Mouse (Mus musculus) hindbrain, embryonic 16.5 days (tissue): ENCODE measurements around the gene Emx2. TPM values are rescaled to one million over a fixed set of nuclear protein-coding genes. Genes with fewer than 3 reads are reported as not detected.

Experiments used
- ATAC-seq: fragments of 200-750 bp; cut with Nextera tagmentation; 2 replicates; pipeline ENCODE4 v1.8.0; 2017; ENCODE audit warnings: moderate TSS enrichment, moderate library complexity
- H3K27ac ChIP-seq: fragments of 300-500 bp; sonication (generic); 2 replicates; pipeline ENCODE4 v1.5.1; 2014; ENCODE audit warnings: low read depth, mild to moderate bottlenecking, control low read depth, low read length, moderate library complexity
- H3K27me3 ChIP-seq: fragments of 300-500 bp; sonication (generic); replicated peaks from 2 replicates; pipeline ENCODE4 v1.6.1; 2014; ENCODE audit warnings: low read length; ENCODE audit not compliant: control insufficient read depth, insufficient read depth
- H3K36me3 ChIP-seq: fragments of 300-500 bp; sonication (generic); 2 replicates; pipeline ENCODE4 v1.6.1; 2014; ENCODE audit warnings: mild to moderate bottlenecking, low read length, moderate library complexity, mixed read lengths; ENCODE audit not compliant: control insufficient read depth, insufficient read depth
- H3K4me1 ChIP-seq: fragments of 300-500 bp; sonication (generic); 2 replicates; pipeline ENCODE4 v1.6.1; 2014; ENCODE audit warnings: low read depth, low read length; ENCODE audit not compliant: control insufficient read depth, insufficient read depth
- H3K4me2 ChIP-seq: fragments of 300-500 bp; sonication (generic); 2 replicates; pipeline ENCODE4 v1.6.1; 2014; ENCODE audit warnings: mild to moderate bottlenecking, low read length, control low read depth, moderate library complexity
- H3K4me3 ChIP-seq: fragments of 300-500 bp; sonication (generic); 2 replicates; pipeline ENCODE4 v1.5.1; 2014; ENCODE audit warnings: mild to moderate bottlenecking, low read length, control low read depth, moderate library complexity
- H3K9ac ChIP-seq: fragments of 300-500 bp; sonication (generic); 2 replicates; pipeline ENCODE4 v1.6.1; 2014; ENCODE audit warnings: low read depth, mild to moderate bottlenecking, control low read depth, low read length, moderate library complexity
- H3K9me3 ChIP-seq: fragments of 300-500 bp; sonication (generic); 2 replicates; pipeline ENCODE4 v1.6.1; 2014; ENCODE audit warnings: mild to moderate bottlenecking, low read length, moderate library complexity; ENCODE audit not compliant: control insufficient read depth
- WGBS: fragments of 180-500 bp; shearing (Covaris S2); extraction: QIAGEN DNeasy Blood & Tissue Kit; methylation state at CpG from one replicate; pipeline ENCODE4 v1.1.7; 2014; 5-methylcytosine and 5-hydroxymethylcytosine counted together
- polyA plus RNA-seq: library from polyadenylated mRNA; unstranded; fragments of >200 nt; fragmentation: Nextera tagmentation; extraction: Ambion mirVana; gene quantifications from 2 replicates; pipeline ENCODE4 v1.2.1, GENCODE M21; 2015

The Emx2 gene
- polyA plus RNA-seq, 1 experiment from 2014 or later = not detected

DNA sequence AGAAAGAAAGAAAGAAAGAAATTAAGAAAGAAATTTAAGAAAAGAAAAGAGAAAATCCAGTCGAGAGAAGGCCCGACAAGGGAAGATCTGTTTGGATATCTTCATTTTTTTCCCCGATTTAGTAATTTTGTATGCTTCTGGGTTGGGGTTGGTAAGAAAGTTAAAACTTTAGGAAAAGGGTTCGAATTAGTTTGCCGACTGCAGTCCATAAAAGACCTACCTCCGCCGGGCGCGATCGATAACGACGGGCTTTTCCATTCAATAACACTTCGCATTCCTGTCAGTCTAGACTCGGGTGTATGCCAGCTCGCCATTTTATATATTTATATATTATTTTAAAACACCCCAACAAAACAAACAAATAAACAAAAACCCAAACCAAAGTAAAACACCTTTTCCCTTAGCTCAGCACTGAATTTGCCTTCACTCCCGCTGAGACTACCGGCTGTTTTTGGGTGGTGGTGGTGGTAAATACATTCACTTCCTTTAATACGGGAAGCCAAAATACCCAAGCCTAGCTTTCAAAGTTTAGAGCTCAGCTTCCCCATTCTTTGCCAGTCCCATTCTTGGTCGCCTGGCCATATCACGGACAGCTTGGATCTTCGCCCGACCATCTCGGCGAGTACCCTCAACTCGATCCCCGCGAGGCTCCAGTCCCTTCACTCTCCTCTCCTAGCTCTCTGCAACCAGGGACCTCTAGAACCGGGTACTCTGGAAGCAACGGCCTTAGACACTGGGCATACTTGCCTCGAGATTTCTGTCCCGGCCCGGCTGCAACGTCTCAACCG is 2.4 kb downstream of the Emx2 start:
- Histone ChIP-seq H3K9me3 (no peaks in the 10 kb centered on the region), H3K27me3 (peaks cover 63% of the 10 kb centered on the region), H3K4me1 (peaks cover 11% of the 10 kb centered on the region), H3K36me3 (no peaks in the 10 kb centered on the region), H3K27ac (no peak overlapping the region), H3K4me3 (no peak overlapping the region; the same call in 1 of the 2 replicates), H3K9ac (no peak overlapping the region), H3K4me2 (no peak overlapping the region)
- WGBS = under 1% methylated on average over 34 of the region's 34 CpGs
- no peak for ATAC-seq

DNA sequence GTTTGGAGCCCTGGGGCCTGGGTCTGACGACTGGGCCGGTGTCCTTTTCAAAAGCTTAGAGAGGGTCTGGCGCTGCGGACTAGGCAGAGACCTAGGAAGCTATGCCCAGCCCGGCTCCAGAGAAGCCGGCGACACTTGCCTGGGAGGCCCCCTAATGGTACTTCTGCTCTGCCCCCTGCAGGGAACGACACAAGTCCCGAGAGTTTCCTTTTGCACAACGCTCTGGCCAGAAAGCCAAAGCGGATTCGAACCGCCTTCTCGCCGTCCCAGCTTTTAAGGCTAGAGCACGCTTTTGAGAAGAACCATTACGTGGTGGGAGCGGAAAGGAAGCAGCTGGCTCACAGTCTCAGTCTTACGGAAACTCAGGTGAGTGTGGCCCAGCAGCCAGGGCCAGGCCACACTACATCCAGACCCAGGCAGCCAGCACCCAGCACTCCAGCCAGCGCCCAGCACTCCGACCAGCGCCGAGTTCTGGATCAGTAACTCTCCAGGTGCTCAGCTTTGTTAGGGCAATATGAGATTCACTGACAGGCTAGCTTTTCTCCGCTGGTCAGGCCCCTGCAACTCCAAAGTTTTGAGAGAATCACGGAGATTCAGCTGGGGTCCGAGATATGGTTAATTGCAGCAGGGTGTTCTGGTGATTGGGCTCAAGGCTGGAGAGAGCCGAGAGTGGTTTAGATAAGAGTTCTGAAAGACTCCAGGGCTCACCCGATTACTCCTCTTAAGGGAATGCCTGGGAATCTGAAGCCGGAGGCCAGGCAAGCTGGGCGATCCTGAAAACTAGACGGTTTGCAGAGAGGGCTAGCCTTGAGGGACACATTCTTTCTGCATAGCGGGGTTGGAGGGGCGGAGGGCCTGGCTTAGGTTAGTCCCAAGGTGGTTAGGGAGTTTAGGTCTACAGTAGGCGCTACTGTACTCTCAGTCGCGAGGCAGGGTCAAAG is 3.6 kb downstream of the Emx2 start:
- Histone ChIP-seq H3K9ac (no peak overlapping the region), H3K27me3 (peaks cover 57% of the 10 kb centered on the region), H3K27ac (no peak overlapping the region), H3K4me3 (no peak overlapping the region), H3K36me3 (no peaks in the 10 kb centered on the region), H3K9me3 (no peaks in the 10 kb centered on the region), H3K4me1 (peaks cover 11% of the 10 kb centered on the region), H3K4me2 (no peak overlapping the region)
- under 1% methylated on average over 36 of the region's 36 CpGs for WGBS
- ATAC-seq = no peak

DNA sequence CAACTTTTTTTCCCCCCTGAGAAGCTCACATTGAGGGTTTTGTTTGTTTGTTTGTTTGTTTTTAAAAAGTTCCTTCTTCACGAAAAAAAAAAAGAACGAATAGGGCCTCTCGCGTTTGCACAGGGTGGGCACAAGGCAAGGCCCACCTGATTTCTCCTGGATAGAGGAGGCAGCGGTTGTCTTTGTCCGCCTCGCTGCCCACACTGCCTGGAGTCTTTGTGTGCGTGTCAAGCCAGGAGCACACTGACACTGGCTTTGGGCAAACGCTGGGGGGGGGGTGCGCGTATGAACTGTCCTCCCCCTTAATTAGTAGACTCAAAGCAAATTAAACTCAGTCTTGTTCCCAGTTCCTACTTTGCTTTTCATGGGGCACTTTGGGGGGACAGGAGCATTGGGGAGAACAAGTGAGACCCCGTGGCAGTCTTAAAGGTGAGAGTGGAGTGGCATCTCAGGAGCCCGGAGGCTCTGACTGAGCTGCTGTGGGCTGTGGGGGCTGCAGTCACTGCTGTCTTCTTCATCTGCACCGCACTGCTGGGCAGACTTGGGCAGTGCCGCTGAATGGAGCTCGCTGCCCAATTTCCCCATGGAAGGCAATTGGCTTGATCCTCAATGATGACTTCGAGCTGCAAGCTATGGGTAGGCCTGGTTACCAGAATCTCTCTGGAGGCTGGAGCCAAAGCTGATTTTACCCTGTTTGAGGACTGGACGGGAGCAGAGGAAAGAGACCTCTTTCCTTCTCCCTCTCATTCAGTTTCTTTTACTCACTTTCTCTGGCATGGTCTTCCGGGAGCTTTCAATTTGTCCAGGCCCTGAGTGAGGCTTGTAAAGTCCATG is 4.5 kb downstream of the Emx2 start:
- peaks cover 55% of the 10 kb centered on the region for H3K27me3 ChIP-seq
- H3K36me3 ChIP-seq = no peaks in the 10 kb centered on the region
- 5% methylated on average over 19 of the region's 19 CpGs for WGBS
- no peak for ATAC-seq
- H3K4me2 ChIP-seq = no peak overlapping the region
- H3K4me1 ChIP-seq = peaks cover 11% of the 10 kb centered on the region
- H3K4me3 ChIP-seq = no peak overlapping the region
- no peak overlapping the region for H3K27ac ChIP-seq
- H3K9ac ChIP-seq = no peak overlapping the region
- H3K9me3 ChIP-seq = no peaks in the 10 kb centered on the region

DNA sequence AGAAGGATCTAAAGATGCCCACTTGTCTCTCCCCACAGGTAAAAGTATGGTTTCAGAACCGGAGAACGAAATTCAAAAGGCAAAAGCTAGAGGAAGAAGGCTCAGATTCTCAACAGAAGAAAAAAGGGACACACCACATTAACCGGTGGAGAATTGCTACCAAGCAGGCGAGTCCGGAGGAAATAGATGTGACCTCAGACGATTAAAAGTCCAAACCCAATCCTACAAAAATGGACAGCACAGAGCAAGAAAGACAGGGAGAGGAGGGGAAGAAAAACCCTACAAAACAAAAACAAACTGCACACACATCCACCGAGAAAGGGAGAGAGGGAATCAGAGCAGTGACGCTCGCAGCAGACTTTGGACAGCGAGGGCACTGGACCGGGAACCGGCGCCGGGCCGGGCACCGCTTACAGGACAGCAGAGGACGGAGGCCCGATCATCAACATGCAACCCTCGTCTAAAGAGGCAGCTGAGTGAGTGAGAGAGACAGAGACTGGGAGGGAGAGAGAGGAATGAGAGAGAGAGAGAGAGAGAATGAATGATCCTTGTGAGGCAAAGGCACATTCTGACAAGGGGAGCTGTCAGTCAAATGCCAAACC is 5.8 kb downstream of the Emx2 start:
- Histone ChIP-seq H3K4me3 (no peak overlapping the region), H3K27ac (no peak overlapping the region), H3K4me1 (peaks cover 7% of the 10 kb centered on the region), H3K36me3 (no peaks in the 10 kb centered on the region), H3K9me3 (no peaks in the 10 kb centered on the region), H3K9ac (no peak overlapping the region), H3K27me3 (peaks cover 59% of the 10 kb centered on the region), H3K4me2 (no peak overlapping the region)
- ATAC-seq = no peak
- 2% methylated on average over 19 of the region's 19 CpGs for WGBS

DNA sequence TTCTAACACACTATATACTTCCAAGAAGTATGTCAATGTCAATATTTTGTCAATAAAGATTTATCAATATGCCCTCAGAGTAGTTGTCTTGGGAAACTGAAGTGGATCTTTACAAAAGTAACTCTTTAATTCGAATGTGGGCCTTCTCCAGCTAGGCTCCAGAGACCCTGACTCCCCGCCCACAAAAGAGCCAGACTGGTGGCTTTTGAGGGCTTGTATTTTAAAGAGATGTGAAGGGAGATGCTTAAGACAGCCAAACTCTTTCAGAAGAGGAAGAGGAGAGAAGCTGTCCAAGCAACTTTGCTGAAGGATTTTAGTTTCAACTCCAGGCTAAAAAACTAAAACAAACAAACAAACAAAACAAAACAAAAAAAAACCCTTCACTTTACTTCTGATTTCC is 7.1 kb downstream of the Emx2 start:
- Histone ChIP-seq H3K9ac (no peak overlapping the region), H3K27me3 (peaks cover 66% of the 10 kb centered on the region), H3K4me1 (peaks cover 8% of the 10 kb centered on the region), H3K4me3 (no peak overlapping the region), H3K36me3 (no peaks in the 10 kb centered on the region), H3K9me3 (no peaks in the 10 kb centered on the region), H3K4me2 (no peak overlapping the region), H3K27ac (no peak overlapping the region)
- WGBS = 13% methylated on average over 2 of the region's 2 CpGs
- no peak for ATAC-seq

DNA sequence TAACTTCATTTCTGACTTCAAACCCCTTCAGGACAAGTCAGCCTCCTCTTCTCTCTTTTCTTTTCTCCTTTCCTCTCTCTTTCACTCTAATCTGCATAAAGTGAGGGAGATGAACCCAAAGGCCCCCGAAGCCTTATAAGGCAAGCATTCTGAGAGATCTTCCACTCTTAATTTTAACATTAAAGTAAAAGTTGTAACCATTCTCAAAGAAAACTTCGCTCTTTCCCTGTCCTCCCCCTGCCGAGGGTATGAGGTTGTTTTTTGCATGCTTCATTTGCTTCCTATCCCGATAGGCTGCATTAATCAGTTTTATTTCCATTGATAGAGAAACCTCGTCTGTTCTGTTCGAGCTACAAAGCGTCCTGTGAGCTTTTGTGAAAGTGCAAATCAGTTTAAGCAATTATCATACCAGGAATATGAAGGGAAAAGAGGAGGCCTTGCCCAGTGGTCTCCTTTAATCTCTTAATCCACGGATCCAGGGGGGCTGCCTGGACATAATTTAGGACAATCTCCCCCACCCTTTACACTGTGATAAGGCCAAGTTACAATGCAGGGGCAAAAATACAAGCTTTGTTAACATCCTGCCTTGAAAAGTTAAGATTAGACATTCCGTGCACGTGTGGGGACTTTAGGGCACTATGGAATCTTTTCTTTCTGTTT is 7.7 kb downstream of the Emx2 start:
- no peak for ATAC-seq

DNA sequence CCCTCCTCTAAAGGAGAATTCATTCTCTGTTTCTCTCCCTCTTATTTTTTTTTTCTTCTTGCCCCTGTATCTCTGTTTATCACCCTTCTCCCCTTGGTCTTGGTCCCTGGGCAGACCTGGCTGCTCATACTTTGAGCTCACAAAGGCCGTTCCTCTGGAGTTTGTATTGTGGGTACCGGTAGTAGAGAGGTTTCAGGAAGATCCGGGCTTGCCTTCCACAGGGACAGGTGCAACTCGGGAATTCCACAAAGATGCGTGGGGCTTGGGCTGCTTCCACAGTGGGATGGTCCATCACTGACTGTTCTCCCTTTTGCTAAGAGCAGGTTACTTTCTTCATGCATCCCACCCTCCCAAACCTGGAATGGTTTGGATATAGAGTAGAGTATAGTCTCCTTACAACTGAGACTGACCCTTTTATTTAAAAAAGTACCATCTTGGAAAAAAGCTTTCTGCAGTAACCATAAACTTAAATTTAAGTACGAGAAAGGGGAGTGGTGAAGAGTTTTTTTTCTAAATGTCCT is 8.3 kb downstream of the Emx2 start:
- Histone ChIP-seq H3K27ac (no peak overlapping the region), H3K4me3 (no peak overlapping the region), H3K4me1 (peaks cover 8% of the 10 kb centered on the region), H3K9ac (no peak overlapping the region), H3K9me3 (no peaks in the 10 kb centered on the region), H3K4me2 (no peak overlapping the region), H3K36me3 (no peaks in the 10 kb centered on the region), H3K27me3 (peaks cover 68% of the 10 kb centered on the region)
- no peak for ATAC-seq
- WGBS = 2% methylated on average over 6 of the region's 6 CpGs

More for the DNA sequence above, 7.7 kb downstream of the Emx2 start:
- 2% methylated on average over 10 of the region's 10 CpGs for WGBS
- H3K27ac ChIP-seq = no peak overlapping the region
- H3K27me3 ChIP-seq = peaks cover 70% of the 10 kb centered on the region
- no peak overlapping the region for H3K9ac ChIP-seq
- no peak overlapping the region for H3K4me3 ChIP-seq
- no peaks in the 10 kb centered on the region for H3K9me3 ChIP-seq
- no peak overlapping the region for H3K4me2 ChIP-seq
- H3K4me1 ChIP-seq = peaks cover 8% of the 10 kb centered on the region
- no peaks in the 10 kb centered on the region for H3K36me3 ChIP-seq

DNA sequence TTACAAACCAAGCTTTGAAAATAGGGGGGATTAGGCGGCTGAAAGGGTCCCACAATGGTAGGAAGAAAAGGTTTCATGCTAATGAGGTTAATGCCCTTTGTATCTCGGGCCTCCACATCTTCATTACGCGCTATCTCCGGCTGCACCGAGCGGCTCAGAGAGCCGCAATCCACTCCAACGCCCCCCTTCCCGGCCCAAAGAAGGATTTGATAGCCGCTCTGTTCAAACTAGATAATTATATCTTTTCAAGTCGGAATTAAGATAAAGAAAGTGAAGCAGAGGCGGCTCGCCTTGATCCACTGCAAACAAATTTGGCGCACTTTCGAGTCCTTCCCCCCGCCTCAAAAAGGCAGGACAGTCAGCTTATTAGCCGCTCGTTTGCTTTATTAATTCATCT is 8.8 kb downstream of the Emx2 start:
- Histone ChIP-seq H3K4me2 (no peak overlapping the region), H3K27ac (no peak overlapping the region), H3K9ac (no peak overlapping the region), H3K36me3 (no peaks in the 10 kb centered on the region), H3K4me3 (no peak overlapping the region), H3K4me1 (peaks cover 8% of the 10 kb centered on the region), H3K27me3 (peaks cover 68% of the 10 kb centered on the region), H3K9me3 (no peaks in the 10 kb centered on the region)
- no peak for ATAC-seq
- WGBS = 2% methylated on average over 19 of the region's 19 CpGs
